Mouse (Mus musculus) limb, embryonic 11.5 days (tissue): ENCODE measurements around the gene Gm21905. TPM values are rescaled to one million over a fixed set of nuclear protein-coding genes. Genes with fewer than 3 reads are reported as not detected.

Experiments
- ATAC-seq: fragments of 200-750 bp; cut with Nextera tagmentation; 2 replicates; pipeline ENCODE4 v1.8.0; 2017; ENCODE audit warnings: low read depth; ENCODE audit not compliant: insufficient number of reproducible peaks, low FRiP score, low TSS enrichment
- DNase-seq: peaks from one replicate; pipeline ENCODE4 v3.0.0-alpha.2; 2015; ENCODE audit warnings: low spot score
- H3K27ac ChIP-seq: fragments of 300-500 bp; sonication (generic); replicated peaks from 2 replicates; pipeline ENCODE4 v1.5.1; 2014; ENCODE audit warnings: low read depth, mild to moderate bottlenecking, low read length
- H3K27me3 ChIP-seq: fragments of 300-500 bp; sonication (generic); 2 replicates; pipeline ENCODE4 v1.6.1; 2014; ENCODE audit warnings: mild to moderate bottlenecking, low read length, mixed read lengths; ENCODE audit not compliant: control insufficient read depth, insufficient read depth
- H3K36me3 ChIP-seq: fragments of 300-500 bp; sonication (generic); 2 replicates; pipeline ENCODE4 v1.6.1; 2014; ENCODE audit warnings: mild to moderate bottlenecking, low read length, moderate library complexity, mixed read lengths; ENCODE audit not compliant: control insufficient read depth, insufficient read depth
- H3K4me1 ChIP-seq: fragments of 300-500 bp; sonication (generic); 2 replicates; pipeline ENCODE4 v1.6.1; 2014; ENCODE audit warnings: low read length, mixed read lengths; ENCODE audit not compliant: control insufficient read depth, insufficient read depth
- H3K4me2 ChIP-seq: fragments of 300-500 bp; sonication (generic); 2 replicates; pipeline ENCODE4 v1.6.1; 2014; ENCODE audit warnings: low read depth, mild to moderate bottlenecking, moderate library complexity; ENCODE audit not compliant: severe bottlenecking
- H3K4me3 ChIP-seq: fragments of 300-500 bp; sonication (generic); 2 replicates; pipeline ENCODE4 v1.5.1; 2014; ENCODE audit warnings: low read depth, low read length
- H3K9ac ChIP-seq: fragments of 300-500 bp; sonication (generic); 2 replicates; pipeline ENCODE4 v1.6.1; 2014; ENCODE audit warnings: mild to moderate bottlenecking, low read length
- H3K9me3 ChIP-seq: fragments of 300-500 bp; sonication (generic); 2 replicates; pipeline ENCODE4 v1.6.1; 2016; ENCODE audit warnings: low read length; ENCODE audit not compliant: control insufficient read depth
- WGBS: fragments of 180-500 bp; shearing (Covaris S2); extraction: QIAGEN DNeasy Blood & Tissue Kit; methylation state at CpG from one replicate; pipeline ENCODE4 v1.1.7; 2014; 5-methylcytosine and 5-hydroxymethylcytosine counted together
- polyA plus RNA-seq: library from polyadenylated mRNA; unstranded; fragments of >200 nt; fragmentation: Nextera tagmentation; extraction: Ambion mirVana; gene quantifications from 2 replicates; pipeline ENCODE4 v1.2.1, GENCODE M21; 2014

Gene Gm21905
- polyA plus RNA-seq: not detected in 2 replicates

GRCm38 (mm10) chr5:67946321-67946720, at the start of gene Gm21905:
TSS of gene Gm21905 (minus strand) at chr5:67946421.
- H3K36me3 ChIP-seq: no peaks in the 10 kb centered on the region
- H3K9me3 ChIP-seq: no peaks in the 10 kb centered on the region
- WGBS: 82% methylated on average over 5 of the region's 5 CpGs
- H3K4me3 ChIP-seq: no peak within 1 kb of the TSS
- no peak within 1 kb of the TSS for H3K9ac ChIP-seq
- no peaks in the 10 kb centered on the region for H3K27me3 ChIP-seq
- no peak within 1 kb of the TSS for H3K4me2 ChIP-seq
- H3K27ac ChIP-seq: no peak within 1 kb of the TSS
- DNase-seq: no peak
- no peaks in the 10 kb centered on the region for H3K4me1 ChIP-seq
- no peak for ATAC-seq

DNA sequence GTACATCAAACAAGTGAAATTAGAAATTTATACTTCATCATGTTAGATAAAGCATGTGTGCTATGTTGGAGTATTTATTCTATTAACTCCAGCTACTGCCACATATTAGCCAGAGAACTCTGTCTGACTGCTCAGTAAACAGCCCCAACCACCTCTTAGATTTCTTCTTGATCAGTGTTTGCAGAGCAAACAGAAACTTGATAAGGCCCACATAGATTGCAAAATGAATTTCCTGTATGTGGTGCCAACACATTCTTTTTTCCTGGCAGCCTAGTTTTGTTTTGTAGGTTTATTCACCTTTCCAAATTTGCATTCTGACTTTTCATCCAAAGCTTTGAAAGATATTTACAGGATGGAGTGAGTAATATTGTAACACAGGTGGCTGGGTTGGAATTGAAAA, 44.2 kb upstream of the Gm21905 start:
- ATAC-seq: no peak
- no peak for DNase-seq
- Histone ChIP-seq H3K4me1 (no peaks in the 10 kb centered on the region), H3K9ac (no peak overlapping the region), H3K27me3 (no peaks in the 10 kb centered on the region), H3K9me3 (no peaks in the 10 kb centered on the region), H3K4me2 (no peak overlapping the region), H3K4me3 (no peak overlapping the region), H3K36me3 (no peaks in the 10 kb centered on the region), H3K27ac (no peak overlapping the region)

GRCm38 (mm10) chr5:67981946-67982526, 35.8 kb upstream of the Gm21905 start:
- Histone ChIP-seq H3K4me2 (no peak overlapping the region), H3K27me3 (no peaks in the 10 kb centered on the region), H3K36me3 (no peaks in the 10 kb centered on the region), H3K27ac (no peak overlapping the region), H3K9ac (no peak overlapping the region), H3K9me3 (no peaks in the 10 kb centered on the region), H3K4me1 (no peaks in the 10 kb centered on the region), H3K4me3 (no peak overlapping the region)
- ATAC-seq: no peak
- WGBS: 67% methylated on average over 3 of the region's 3 CpGs
- DNase-seq: no peak

DNA sequence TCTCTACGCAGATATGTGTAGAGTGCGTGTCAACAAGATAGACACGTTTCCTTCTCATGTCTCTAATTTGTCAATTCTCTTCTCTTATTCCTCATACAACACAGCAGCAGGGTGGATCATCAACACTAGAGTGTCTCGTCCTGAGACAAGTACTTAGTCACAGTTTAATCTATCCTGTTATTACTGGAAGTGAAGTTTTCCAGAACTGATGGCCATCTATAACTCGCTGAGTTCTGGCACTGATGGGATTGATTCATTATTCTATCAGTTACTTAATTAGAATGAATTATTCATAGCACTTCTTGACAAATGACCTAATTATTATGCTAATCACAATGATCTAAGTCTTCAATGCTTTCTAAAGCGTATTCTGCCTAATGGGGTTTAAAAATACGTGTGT, 23.3 kb upstream of the Gm21905 start:
- Histone ChIP-seq H3K36me3 (no peaks in the 10 kb centered on the region), H3K27me3 (no peaks in the 10 kb centered on the region), H3K4me1 (no peaks in the 10 kb centered on the region), H3K9ac (no peak overlapping the region), H3K4me3 (no peak overlapping the region), H3K27ac (no peak overlapping the region), H3K4me2 (no peak overlapping the region), H3K9me3 (no peaks in the 10 kb centered on the region)
- 84% methylated on average over 7 of the region's 7 CpGs for WGBS
- ATAC-seq: no peak
- DNase-seq: no peak

DNA sequence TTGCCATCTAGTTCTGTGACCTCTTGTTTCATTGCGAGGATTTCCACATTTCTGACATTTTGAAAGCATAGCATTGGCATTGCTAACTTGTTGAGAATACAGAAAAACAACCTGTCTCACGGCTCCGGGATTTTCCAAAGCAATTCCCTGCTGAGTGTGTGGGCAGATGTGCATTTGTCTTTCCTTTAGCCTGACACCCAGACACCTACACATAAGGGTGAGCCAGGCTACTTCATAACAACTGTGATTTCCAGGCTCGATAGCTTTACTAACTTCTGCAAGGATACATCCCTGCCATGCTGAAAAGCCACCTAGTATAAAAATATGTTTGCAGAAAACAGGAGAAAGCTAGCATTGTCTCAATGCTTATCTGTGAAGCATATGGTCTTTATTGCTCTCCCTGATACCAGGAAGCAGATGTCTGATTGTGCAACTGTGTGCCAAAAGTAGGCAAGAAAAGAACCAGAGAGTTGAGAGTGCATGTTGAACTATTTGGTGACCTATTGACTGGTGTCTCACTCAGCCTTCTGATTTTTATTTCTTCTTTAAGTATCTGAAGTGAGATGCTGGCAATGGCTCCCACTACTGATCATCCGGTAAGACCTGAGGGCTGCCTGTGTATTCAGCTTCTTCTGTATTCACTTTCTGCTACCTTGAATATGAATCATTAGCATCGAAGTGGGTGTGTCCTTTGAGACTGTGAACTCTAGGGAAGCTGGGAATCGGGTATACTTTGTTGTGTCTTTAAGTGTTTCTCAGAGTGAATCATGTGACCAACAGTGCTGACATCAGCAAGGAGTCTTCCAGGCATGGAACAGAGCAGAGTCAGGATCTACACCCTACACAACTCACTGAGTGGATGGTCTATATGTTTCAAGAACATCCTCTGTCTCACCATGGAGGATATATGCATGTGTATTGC, 15.7 kb upstream of the Gm21905 start:
- Histone ChIP-seq H3K4me2 (no peak overlapping the region), H3K9ac (no peak overlapping the region), H3K27me3 (no peaks in the 10 kb centered on the region), H3K4me3 (no peak overlapping the region), H3K4me1 (no peaks in the 10 kb centered on the region), H3K9me3 (no peaks in the 10 kb centered on the region), H3K36me3 (no peaks in the 10 kb centered on the region), H3K27ac (no peak overlapping the region)
- WGBS: 86% methylated on average over 7 of the region's 7 CpGs
- DNase-seq (no peak), ATAC-seq (no peak)

- Histone ChIP-seq H3K27me3 (no peaks in the 10 kb centered on the region), H3K36me3 (no peaks in the 10 kb centered on the region), H3K9me3 (no peaks in the 10 kb centered on the region), H3K27ac (no peak overlapping the region), H3K9ac (no peak overlapping the region), H3K4me2 (no peak overlapping the region), H3K4me1 (no peaks in the 10 kb centered on the region), H3K4me3 (no peak overlapping the region)
- no peak for ATAC-seq
- WGBS: 85% methylated on average over 7 of the region's 7 CpGs
- DNase-seq: no peak
Observed at GRCm38 (mm10) chr5:67955486-67955885, 9.3 kb upstream of the Gm21905 start.

GRCm38 (mm10) chr5:67954097-67954496, 7.9 kb upstream of the Gm21905 start:
- H3K9ac ChIP-seq: no peak overlapping the region
- no peak overlapping the region for H3K27ac ChIP-seq
- DNase-seq (no peak), ATAC-seq (no peak)
- no peaks in the 10 kb centered on the region for H3K36me3 ChIP-seq
- no peaks in the 10 kb centered on the region for H3K27me3 ChIP-seq
- H3K9me3 ChIP-seq: no peaks in the 10 kb centered on the region
- H3K4me3 ChIP-seq: no peak overlapping the region
- H3K4me2 ChIP-seq: no peak overlapping the region
- 76% methylated on average over 4 of the region's 4 CpGs for WGBS
- no peaks in the 10 kb centered on the region for H3K4me1 ChIP-seq

DNA sequence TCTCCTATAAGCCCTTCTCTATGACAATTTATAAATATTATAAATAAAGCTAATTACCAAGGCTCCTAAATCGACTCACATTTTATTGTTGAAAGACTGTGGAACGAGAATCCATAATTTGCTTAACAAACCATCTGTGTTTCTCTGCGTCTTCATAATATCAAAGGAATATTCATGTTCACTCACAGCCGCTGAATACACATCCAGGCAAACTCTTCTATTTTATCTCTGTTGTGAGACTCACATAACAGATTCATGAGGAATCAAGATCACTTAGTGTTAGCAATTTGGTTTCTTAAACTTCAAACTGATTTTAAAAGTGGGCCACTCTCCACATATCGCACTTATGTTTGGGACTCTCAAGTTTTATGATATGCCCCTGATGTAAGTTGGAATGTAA, 1.9 kb upstream of the Gm21905 start:
- WGBS: 91% methylated on average over 5 of the region's 5 CpGs
- no peaks in the 10 kb centered on the region for H3K4me1 ChIP-seq

More for the DNA sequence above, 1.9 kb upstream of the Gm21905 start:
- Histone ChIP-seq H3K4me3 (no peak overlapping the region), H3K4me2 (no peak overlapping the region), H3K27ac (no peak overlapping the region), H3K9me3 (no peaks in the 10 kb centered on the region), H3K36me3 (no peaks in the 10 kb centered on the region), H3K27me3 (no peaks in the 10 kb centered on the region), H3K9ac (no peak overlapping the region)
- no peak for ATAC-seq
- no peak for DNase-seq
